In the genomic region with DNA sequence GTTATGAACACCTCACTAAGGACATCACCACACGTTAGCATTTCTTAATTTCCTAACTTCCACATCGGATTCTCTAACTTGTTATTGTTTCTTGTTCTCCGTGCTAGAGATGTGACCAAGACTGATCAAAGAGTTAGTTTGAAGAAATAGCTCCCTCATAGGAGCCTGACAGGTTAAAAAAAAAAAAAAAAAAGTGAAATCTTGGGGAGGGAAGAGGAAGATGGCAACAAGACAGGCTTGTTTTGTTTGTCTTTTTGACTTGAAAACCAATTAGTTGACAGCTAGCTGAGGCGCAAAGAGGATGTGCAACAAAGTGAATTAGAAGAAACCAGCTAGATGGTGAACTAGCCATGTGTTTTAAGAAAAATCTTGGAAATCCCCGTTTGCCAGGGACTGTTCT, we compare ENCODE assay signal across 8 mouse cellular contexts. TPM values are rescaled to one million over a fixed set of nuclear protein-coding genes. Genes with fewer than 3 reads are reported as not detected.
A peak's percentile ranks its signal among the peaks of the same experiment; 100 is the strongest.
DNase-seq lines count a peak whose midpoint lies in the region; ATAC-seq and TF ChIP-seq lines count a peak whose summit lies in the region.

No protein-coding gene starts in this region.

- DNase-seq in embryo, embryonic 9.5 days (ENCODE audit: extremely low spot score), result peak; percentile 1
- no peak for DNase-seq in embryo, embryonic 11 days
- no peak for DNase-seq in forebrain, embryonic 10.5 days (ENCODE audit: extremely low spot score, low spot score)
- no peak for DNase-seq in thymus, postnatal 14 days
- no peak for DNase-seq in layer of hippocampus, adult 8-10 months (ENCODE audit: low spot score in 2 of 2)
- no peak for DNase-seq in gastrocnemius, postnatal 4 days (ENCODE audit: low spot score in 2 of 2)

- TF ChIP-seq CTCF in C2C12 (IDR thresholded peaks at IDR 0.05; ENCODE audit: control insufficient read depth, insufficient read depth, insufficient read length), result no peak

- H3K36me3 ChIP-seq in C2C12 (ENCODE audit: control insufficient read depth, insufficient read depth), result peaks cover 4% of the 10 kb centered on the region
- 0 out of 2 replicates have a peak, but pooled peaks cover 8% of the 10 kb centered on the region for H3K36me3 ChIP-seq in forebrain, embryonic 10.5 days (replicated peaks)
- H3K36me3 ChIP-seq in liver, embryonic 12.5 days, result peaks cover 10% of the 10 kb centered on the region

- no peak overlapping the region for H3ac ChIP-seq in C2C12 (ENCODE audit: control insufficient read depth, insufficient read length, low read depth)

- peak overlapping the region; percentile 82 for H3K9ac ChIP-seq in liver, embryonic 12.5 days

- peak overlapping the region; percentile 66 for H3K4me2 ChIP-seq in liver, embryonic 12.5 days

- H3K9me3 ChIP-seq in forebrain, embryonic 10.5 days, result no peaks in the 10 kb centered on the region
- H3K9me3 ChIP-seq in liver, embryonic 12.5 days (replicated peaks), result no peaks in the 10 kb centered on the region

- H3K79me2 ChIP-seq in C2C12 (ENCODE audit: control insufficient read depth, insufficient read depth), result peaks cover 8% of the 10 kb centered on the region

- no peaks in the 10 kb centered on the region for H3K79me3 ChIP-seq in C2C12 (ENCODE audit: low read depth)

- WGBS in forebrain, embryonic 10.5 days, result 45% methylated on average over 5 of the region's 5 CpGs
- WGBS in liver, embryonic 12.5 days (ENCODE audit: insufficient replicate concordance), result 25% methylated on average over 5 of the region's 5 CpGs

- no peaks in the 10 kb centered on the region for H3K27me3 ChIP-seq in C2C12 (ENCODE audit: control insufficient read depth, insufficient read depth, insufficient read length)
- H3K27me3 ChIP-seq in forebrain, embryonic 10.5 days (ENCODE audit: poor library complexity, severe bottlenecking), result no peaks in the 10 kb centered on the region
- H3K27me3 ChIP-seq in liver, embryonic 12.5 days (replicated peaks), result no peaks in the 10 kb centered on the region

- H3K4me3 ChIP-seq in C2C12 (ENCODE audit: insufficient read depth, poor library complexity, severe bottlenecking), result peak overlapping the region; percentile 47
- peak overlapping the region; percentile 66 for H3K4me3 ChIP-seq in forebrain, embryonic 10.5 days
- H3K4me3 ChIP-seq in liver, embryonic 12.5 days, result peak overlapping the region; percentile 79

- peaks cover 17% of the 10 kb centered on the region for H3K4me1 ChIP-seq in forebrain, embryonic 10.5 days
- peaks cover 12% of the 10 kb centered on the region for H3K4me1 ChIP-seq in liver, embryonic 12.5 days

- H3K27ac ChIP-seq in forebrain, embryonic 10.5 days, result peak overlapping the region; percentile 94; the same call in 1 of the 2 replicates
- no peak overlapping the region for H3K27ac ChIP-seq in liver, embryonic 12.5 days

- ATAC-seq in liver, embryonic 12.5 days, result no peak

TF ChIP-seq in C2C12, 6 proteins besides CTCF, POLR2A, EP300 and RAD21:
- TF ChIP-seq FOSL1 (IDR thresholded peaks at IDR 0.05; ENCODE audit: insufficient read depth, low read length, poor library complexity, severe bottlenecking), result no peak
- TF ChIP-seq MYOG (IDR thresholded peaks at IDR 0.05; ENCODE audit: control insufficient read depth, extremely low read depth, insufficient read length), result no peak
- TF ChIP-seq USF1 (IDR thresholded peaks at IDR 0.05; ENCODE audit: low read depth), result no peak
- no peak for TF ChIP-seq MYOD1 (IDR thresholded peaks at IDR 0.05; ENCODE audit: control insufficient read depth, insufficient read length, low read depth)
- TF ChIP-seq CEBPB (IDR thresholded peaks at IDR 0.05; ENCODE audit: low read depth), result no peak
- TF ChIP-seq MAX (IDR thresholded peaks at IDR 0.05), result no peak

RNA-seq across cellular contexts. Expression of a gene that starts 0.9 kb away (rescaled TPM):
- polyA plus RNA-seq in C2C12 (2012; fragmentation: generic; extraction: Trizol), result 6.8 TPM
- polyA plus RNA-seq in forebrain, embryonic 10.5 days (2016; fragmentation: Nextera tagmentation; extraction: Ambion mirVana), result 27.8 and 30.5 TPM in 2 replicates
- polyA plus RNA-seq in liver, embryonic 12.5 days (2016; fragmentation: Nextera tagmentation; extraction: Ambion mirVana), result 29.1 and 30.2 TPM in 2 replicates
- 10 to 100 TPM; 29.0 to 42.3 (median 33.7) TPM for total RNA-seq in layer of hippocampus, adult 8-10 months (2022)
- 10 to 100 TPM; 20.3 to 22.3 TPM for total RNA-seq in gastrocnemius, postnatal 4 days (2021)

RNA-seq across cellular contexts. Expression of a gene that starts 48.3 kb away (rescaled TPM):
- 15.9 TPM for polyA plus RNA-seq in C2C12 (2012; fragmentation: generic; extraction: Trizol)
- polyA plus RNA-seq in forebrain, embryonic 10.5 days (2016; fragmentation: Nextera tagmentation; extraction: Ambion mirVana), result 49.2 and 50.1 TPM in 2 replicates
- polyA plus RNA-seq in liver, embryonic 12.5 days (2016; fragmentation: Nextera tagmentation; extraction: Ambion mirVana), result 17.5 and 18.7 TPM in 2 replicates
- total RNA-seq in layer of hippocampus, adult 8-10 months (2022), result 100 to 1,000 TPM in 2 of 4 experiments, 10 to 100 TPM in 2; 90.8 to 103 (median 97.6) TPM
- total RNA-seq in gastrocnemius, postnatal 4 days (2021), result 10 to 100 TPM; 48.5 to 58.4 TPM
